In the genomic region with DNA sequence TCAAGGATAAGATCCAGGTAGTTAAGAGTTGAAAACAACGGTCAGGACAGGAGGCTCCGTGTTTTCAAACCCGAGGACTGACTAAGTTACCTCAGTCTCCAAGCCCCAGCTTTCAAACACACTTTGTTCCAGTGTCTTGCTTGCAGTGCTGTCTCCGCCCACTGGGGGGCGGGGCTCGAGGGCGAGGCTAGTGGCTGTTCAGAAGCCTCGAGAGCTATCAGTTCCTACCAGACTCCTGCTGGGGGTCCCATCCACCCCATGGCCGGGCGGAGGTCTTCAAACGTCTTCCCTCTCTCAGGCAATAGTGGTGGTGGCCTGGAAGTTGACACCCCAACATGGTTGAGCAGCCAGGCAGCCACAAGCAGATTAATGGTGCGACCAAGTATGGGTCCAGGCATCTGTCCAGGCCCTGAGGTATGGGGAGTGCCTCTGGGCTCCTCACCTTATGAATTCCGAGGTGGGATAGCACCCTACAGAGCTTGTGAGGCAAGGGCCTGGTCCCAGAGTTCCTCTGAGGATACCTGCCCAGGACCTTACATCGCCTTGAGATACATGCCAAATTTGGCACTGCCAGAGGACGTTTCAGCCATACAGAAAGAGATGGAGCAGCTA, we compare ENCODE assay signal across 8 mouse cellular contexts. TPM values are rescaled to one million over a fixed set of nuclear protein-coding genes. Genes with fewer than 3 reads are reported as not detected.
A peak's percentile ranks its signal among the peaks of the same experiment; 100 is the strongest.
DNase-seq lines count a peak whose midpoint lies in the region; ATAC-seq lines count a peak whose summit lies in the region.

A gene (plus strand): TSS at position 220 of the 612 bp plus-strand sequence.

- 0 out of 2 replicates have a peak, but pooled peaks have one; percentile 7 for ATAC-seq in heart, embryonic 15.5 days (replicated peaks; ENCODE audit: insufficient number of reproducible peaks, insufficient read depth, low FRiP score, low read depth)
- ATAC-seq in heart, embryonic 11.5 days (replicated peaks; ENCODE audit: insufficient number of reproducible peaks, low FRiP score, low TSS enrichment): no peak
- peak; percentile 54 for ATAC-seq in limb, embryonic 11.5 days (ENCODE audit: insufficient number of reproducible peaks, low FRiP score, low TSS enrichment, low read depth)

- DNase-seq in B cell, adult 2 months: peak; percentile 40 to 50
- DNase-seq in c-Kit-positive CD71-negative TER-119-negative erythroid progenitor cells, embryonic 14.5 days (ENCODE audit: low read depth): peak; percentile 8
- peak; percentile 41 for DNase-seq in limb, embryonic 11.5 days (ENCODE audit: low spot score)
- DNase-seq in testis, postnatal 10 days (ENCODE audit: low spot score): peak; percentile 62
- no peak for DNase-seq in ovary, adult 18-20 months (ENCODE audit: low spot score)
- DNase-seq in kidney, adult 9 months: no peak

- no peaks in the 10 kb centered on the region for H3K27me3 ChIP-seq in heart, embryonic 15.5 days
- no peaks in the 10 kb centered on the region for H3K27me3 ChIP-seq in heart, embryonic 11.5 days (ENCODE audit: control insufficient read depth, insufficient read depth, low read length)
- no peaks in the 10 kb centered on the region for H3K27me3 ChIP-seq in limb, embryonic 11.5 days (ENCODE audit: control insufficient read depth, insufficient read depth, low read length)

- no peak within 1 kb of the TSS for H3K27ac ChIP-seq in heart, embryonic 15.5 days
- H3K27ac ChIP-seq in heart, embryonic 11.5 days (ENCODE audit: low read depth, low read length): no peak within 1 kb of the TSS
- H3K27ac ChIP-seq in limb, embryonic 11.5 days (replicated peaks; ENCODE audit: low read depth, low read length): no peak within 1 kb of the TSS

- no peaks in the 10 kb centered on the region for H3K4me1 ChIP-seq in heart, embryonic 15.5 days (replicated peaks)
- H3K4me1 ChIP-seq in heart, embryonic 11.5 days (ENCODE audit: control insufficient read depth, insufficient read depth, low read length): no peaks in the 10 kb centered on the region
- H3K4me1 ChIP-seq in limb, embryonic 11.5 days (ENCODE audit: control insufficient read depth, insufficient read depth, low read length): no peaks in the 10 kb centered on the region

- WGBS in heart, embryonic 15.5 days: 51% methylated on average over 15 of the region's 15 CpGs
- WGBS in heart, embryonic 11.5 days (ENCODE audit: insufficient replicate concordance): 43% methylated on average over 15 of the region's 15 CpGs
- 53% methylated on average over 15 of the region's 15 CpGs for WGBS in limb, embryonic 11.5 days

- H3K4me2 ChIP-seq in heart, embryonic 15.5 days: no peak within 1 kb of the TSS
- no peak within 1 kb of the TSS for H3K4me2 ChIP-seq in heart, embryonic 11.5 days
- H3K4me2 ChIP-seq in limb, embryonic 11.5 days (ENCODE audit: low read depth, severe bottlenecking): no peak within 1 kb of the TSS

- no peak within 1 kb of the TSS for H3K4me3 ChIP-seq in heart, embryonic 15.5 days
- H3K4me3 ChIP-seq in heart, embryonic 11.5 days (ENCODE audit: low read depth, low read length): no peak within 1 kb of the TSS
- no peak within 1 kb of the TSS for H3K4me3 ChIP-seq in limb, embryonic 11.5 days (ENCODE audit: low read depth, low read length)

- no peaks in the 10 kb centered on the region for H3K36me3 ChIP-seq in heart, embryonic 15.5 days
- H3K36me3 ChIP-seq in heart, embryonic 11.5 days (ENCODE audit: control insufficient read depth, insufficient read depth, low read length): no peaks in the 10 kb centered on the region
- H3K36me3 ChIP-seq in limb, embryonic 11.5 days (ENCODE audit: control insufficient read depth, insufficient read depth, low read length): no peaks in the 10 kb centered on the region

- no peak within 1 kb of the TSS for H3K9ac ChIP-seq in heart, embryonic 15.5 days
- H3K9ac ChIP-seq in heart, embryonic 11.5 days (ENCODE audit: low read depth, low read length): no peak within 1 kb of the TSS
- no peak within 1 kb of the TSS for H3K9ac ChIP-seq in limb, embryonic 11.5 days (ENCODE audit: low read length)

- no peaks in the 10 kb centered on the region for H3K9me3 ChIP-seq in heart, embryonic 15.5 days (replicated peaks)
- H3K9me3 ChIP-seq in heart, embryonic 11.5 days (replicated peaks; ENCODE audit: control insufficient read depth, low read length): no peaks in the 10 kb centered on the region
- no peaks in the 10 kb centered on the region for H3K9me3 ChIP-seq in limb, embryonic 11.5 days (ENCODE audit: control insufficient read depth, low read length)

RNA-seq across cellular contexts. Expression of the gene that starts here (rescaled TPM):
- 0.75 and 0.83 TPM in 2 replicates for polyA plus RNA-seq in heart, embryonic 15.5 days (2015; fragmentation: Nextera tagmentation; extraction: Ambion mirVana)
- polyA plus RNA-seq in heart, embryonic 11.5 days (2014; fragmentation: Nextera tagmentation; extraction: Ambion mirVana): 0.68 and 1.2 TPM in 2 replicates
- 0.87 and 1.2 TPM in 2 replicates for polyA plus RNA-seq in limb, embryonic 11.5 days (2014; fragmentation: Nextera tagmentation; extraction: Ambion mirVana)

Comparison
In these comparisons a context has a peak if more than half of its experiments do, and no peak if none do; other contexts are left out.
1. Peak in ATAC-seq in heart, embryonic 15.5 days; RNA of the gene not detected or under 1 TPM.
2. DNase-seq: peak in B cell, adult 2 months (2 of 2), c-Kit-positive CD71-negative TER-119-negative erythroid progenitor cells, embryonic 14.5 days (single experiment), limb, embryonic 11.5 days (single experiment) and testis, postnatal 10 days (single experiment); none in ovary, adult 18-20 months (single experiment) and kidney, adult 9 months (single experiment).